Mouse (Mus musculus) midbrain, embryonic 12.5 days (tissue): Measurements from ENCODE around the gene Lgr4. TPM values are rescaled to one million over a fixed set of nuclear protein-coding genes. Genes with fewer than 3 reads are reported as not detected.

ENCODE experiments used
- ATAC-seq: fragments of 200-750 bp; cut with Nextera tagmentation; 2 replicates; pipeline ENCODE4 v1.8.0; 2017; ENCODE audit warnings: low read depth, moderate TSS enrichment, moderate library complexity; ENCODE audit not compliant: low FRiP score
- H3K27ac ChIP-seq: fragments of 300-500 bp; sonication (generic); replicated peaks from 2 replicates; pipeline ENCODE4 v1.5.1; 2016; ENCODE audit warnings: mild to moderate bottlenecking
- H3K27me3 ChIP-seq: fragments of 300-500 bp; sonication (generic); 2 replicates; pipeline ENCODE4 v1.6.1; 2016; ENCODE audit warnings: mild to moderate bottlenecking
- H3K36me3 ChIP-seq: fragments of 300-500 bp; sonication (generic); 2 replicates; pipeline ENCODE4 v1.6.1; 2016
- H3K4me1 ChIP-seq: fragments of 300-500 bp; sonication (generic); 2 replicates; pipeline ENCODE4 v1.6.1; 2016
- H3K4me2 ChIP-seq: fragments of 300-500 bp; sonication (generic); replicated peaks from 2 replicates; pipeline ENCODE4 v1.6.1; 2016; ENCODE audit warnings: mild to moderate bottlenecking, moderate library complexity
- H3K4me3 ChIP-seq: fragments of 300-500 bp; sonication (generic); 2 replicates; pipeline ENCODE4 v1.5.1; 2016; ENCODE audit warnings: mild to moderate bottlenecking
- H3K9ac ChIP-seq: fragments of 300-500 bp; sonication (generic); replicated peaks from 2 replicates; pipeline ENCODE4 v1.6.1; 2016; ENCODE audit warnings: mild to moderate bottlenecking, moderate library complexity
- H3K9me3 ChIP-seq: fragments of 300-500 bp; sonication (generic); 2 replicates; pipeline ENCODE4 v1.6.1; 2016; ENCODE audit warnings: mild to moderate bottlenecking
- WGBS: fragments of 180-500 bp; shearing (Covaris S2); methylation state at CpG from one replicate; pipeline ENCODE4 v1.1.7; 2016; 5-methylcytosine and 5-hydroxymethylcytosine counted together
- polyA plus RNA-seq: library from polyadenylated mRNA; unstranded; fragments of >200 nt; fragmentation: Nextera tagmentation; extraction: Ambion mirVana; gene quantifications from 2 replicates; pipeline ENCODE4 v1.2.1, GENCODE M21; 2016

Lgr4 gene
- polyA plus RNA-seq, 1 experiment from 2014 or later = 16.8 TPM

- Histone ChIP-seq H3K27ac (no peak overlapping the region), H3K9ac (no peak overlapping the region), H3K4me3 (no peak overlapping the region), H3K4me2 (no peak overlapping the region), H3K36me3 (0 out of 2 replicates have a peak, but pooled peaks cover 5% of the 10 kb centered on the region), H3K9me3 (no peaks in the 10 kb centered on the region), H3K27me3 (no peaks in the 10 kb centered on the region), H3K4me1 (no peaks in the 10 kb centered on the region)
- 61% methylated on average over 5 of the region's 5 CpGs for WGBS
- no peak for ATAC-seq
These were observed 125.7 kb downstream of the Lgr4 start for GRCm38 (mm10) chr2:110042861-110043760.

- H3K9me3 ChIP-seq = no peaks in the 10 kb centered on the region
- no peaks in the 10 kb centered on the region for H3K27me3 ChIP-seq
- no peak overlapping the region for H3K4me2 ChIP-seq
- H3K9ac ChIP-seq = no peak overlapping the region
- no peak overlapping the region for H3K4me3 ChIP-seq
- no peaks in the 10 kb centered on the region for H3K4me1 ChIP-seq
- no peak overlapping the region for H3K27ac ChIP-seq
- H3K36me3 ChIP-seq = no peaks in the 10 kb centered on the region
- ATAC-seq = no peak
- 33% methylated on average over 4 of the region's 4 CpGs for WGBS
These were observed 141.0 kb downstream of the Lgr4 start for GRCm38 (mm10) chr2:110058424-110058823.

- Histone ChIP-seq H3K4me3 (no peak overlapping the region), H3K27ac (no peak overlapping the region), H3K4me1 (no peaks in the 10 kb centered on the region), H3K27me3 (no peaks in the 10 kb centered on the region), H3K4me2 (no peak overlapping the region), H3K9me3 (no peaks in the 10 kb centered on the region), H3K9ac (no peak overlapping the region), H3K36me3 (no peaks in the 10 kb centered on the region)
- ATAC-seq = no peak
- 85% methylated on average over 1 of the region's 1 CpGs for WGBS
These were observed 145.7 kb downstream of the Lgr4 start for GRCm38 (mm10) chr2:110063131-110063530.

Other genes with a start within 250 kb of the Lgr4 start
- 1.6 and 1.9 TPM in 2 replicates for gene Bdnf, start 242.9 kb upstream of the Lgr4 start, polyA plus RNA-seq
- 159 and 172 TPM in 2 replicates for gene Lin7c, start 26.8 kb upstream of the Lgr4 start, polyA plus RNA-seq
- 55.8 and 61.8 TPM in 2 replicates for gene Ccdc34, start 100.2 kb downstream of the Lgr4 start, polyA plus RNA-seq